ENCODE assay signal across 7 mouse cellular contexts in genomic region chr8:94532525-94532872, GRCm38 (mm10). TPM values are rescaled to one million over a fixed set of nuclear protein-coding genes. Genes with fewer than 3 reads are reported as not detected.
DNase-seq lines count a peak whose midpoint lies in the region; ATAC-seq and TF ChIP-seq lines count a peak whose summit lies in the region.

No protein-coding gene starts in this region.

- peak overlapping the region; percentile 97 for H3K4me2 ChIP-seq in lung, embryonic 14.5 days
- peak overlapping the region; percentile 86 for H3K4me2 ChIP-seq in neural tube, embryonic 15.5 days

- peak overlapping the region; percentile 64 for H3K4me3 ChIP-seq in lung, embryonic 14.5 days (ENCODE audit: low read depth, low read length)
- H3K4me3 ChIP-seq in embryonic fibroblast, embryonic 13.5 days (ENCODE audit: insufficient read depth, low read length), result peak overlapping the region; percentile 81
- peak overlapping the region; percentile 76 for H3K4me3 ChIP-seq in limb, embryonic 10.5 days
- peak overlapping the region; percentile 62 for H3K4me3 ChIP-seq in neural tube, embryonic 15.5 days (replicated peaks)

- no peaks in the 10 kb centered on the region for H3K9me3 ChIP-seq in lung, embryonic 14.5 days (ENCODE audit: low read depth, low read length)
- no peaks in the 10 kb centered on the region for H3K9me3 ChIP-seq in limb, embryonic 10.5 days (replicated peaks)
- no peaks in the 10 kb centered on the region for H3K9me3 ChIP-seq in neural tube, embryonic 15.5 days (replicated peaks)

- no peak for TF ChIP-seq CTCF in lung, embryonic 14.5 days (IDR thresholded peaks at IDR 0.05; ENCODE audit: low read depth)
- TF ChIP-seq CTCF in embryonic fibroblast, embryonic 13.5 days (IDR thresholded peaks at IDR 0.05; ENCODE audit: borderline replicate concordance, insufficient read depth, low read length), result no peak

- peak; percentile 21; the same call in 1 of the 2 replicates for ATAC-seq in lung, embryonic 14.5 days (ENCODE audit: insufficient read depth)
- peak; percentile 17 for ATAC-seq in neural tube, embryonic 15.5 days (ENCODE audit: low FRiP score)
- no peak for ATAC-seq in cerebellum, adult (ENCODE audit: insufficient number of reproducible peaks, low FRiP score, low TSS enrichment)

- no peak for TF ChIP-seq POLR2A in embryonic fibroblast, embryonic 13.5 days (IDR thresholded peaks at IDR 0.05; ENCODE audit: low read depth, low read length)

- peak overlapping the region; percentile 70 for H3K9ac ChIP-seq in lung, embryonic 14.5 days
- H3K9ac ChIP-seq in neural tube, embryonic 15.5 days (replicated peaks), result peak overlapping the region; percentile 75

- no peak for DNase-seq in lung, embryonic 14.5 days
- no peak for DNase-seq in lung, adult 18-20 months
- DNase-seq in limb, embryonic 10.5 days (ENCODE audit: low spot score), result no peak
- no peak for DNase-seq in cerebellum, adult 9-11 months

- WGBS in lung, embryonic 14.5 days, result under 1% methylated on average over 34 of the region's 34 CpGs
- under 1% methylated on average over 29 of the region's 34 CpGs for WGBS in limb, embryonic 10.5 days
- under 1% methylated on average over 34 of the region's 34 CpGs for WGBS in neural tube, embryonic 15.5 days

- H3K27me3 ChIP-seq in lung, embryonic 14.5 days (ENCODE audit: insufficient read depth, low read length), result peaks cover 17% of the 10 kb centered on the region
- H3K27me3 ChIP-seq in limb, embryonic 10.5 days (ENCODE audit: low read depth, poor library complexity, severe bottlenecking), result peaks cover 72% of the 10 kb centered on the region
- peaks cover 30% of the 10 kb centered on the region for H3K27me3 ChIP-seq in neural tube, embryonic 15.5 days (replicated peaks)

- H3K27ac ChIP-seq in lung, embryonic 14.5 days (ENCODE audit: low read depth), result no peak overlapping the region
- H3K27ac ChIP-seq in embryonic fibroblast, embryonic 13.5 days (ENCODE audit: insufficient read depth, low read length), result peak overlapping the region; percentile 87
- H3K27ac ChIP-seq in limb, embryonic 10.5 days, result peak overlapping the region; percentile 83
- H3K27ac ChIP-seq in neural tube, embryonic 15.5 days (replicated peaks), result peak overlapping the region; percentile 76

- no peaks in the 10 kb centered on the region for H3K36me3 ChIP-seq in lung, embryonic 14.5 days (ENCODE audit: insufficient read depth)
- H3K36me3 ChIP-seq in limb, embryonic 10.5 days, result no peaks in the 10 kb centered on the region
- no peaks in the 10 kb centered on the region for H3K36me3 ChIP-seq in neural tube, embryonic 15.5 days

- no peaks in the 10 kb centered on the region for H3K4me1 ChIP-seq in lung, embryonic 14.5 days (ENCODE audit: insufficient read depth)
- 0 out of 2 replicates have a peak, but pooled peaks cover 2% of the 10 kb centered on the region for H3K4me1 ChIP-seq in embryonic fibroblast, embryonic 13.5 days (ENCODE audit: control insufficient read depth, insufficient read depth, low read length)
- H3K4me1 ChIP-seq in limb, embryonic 10.5 days, result peaks cover 20% of the 10 kb centered on the region
- H3K4me1 ChIP-seq in neural tube, embryonic 15.5 days, result peaks cover 46% of the 10 kb centered on the region

RNA-seq across cellular contexts. Expression of gene Cpne2, which starts 0.3 kb away (rescaled TPM):
- polyA plus RNA-seq in lung, embryonic 14.5 days (2014; fragmentation: Nextera tagmentation; extraction: Ambion mirVana), result 12.1 and 12.4 TPM in 2 replicates
- polyA plus RNA-seq in embryonic fibroblast, embryonic 13.5 days (2011; ENCODE audit: insufficient read length, low read depth, missing spikeins), result 29.5 and 30.7 TPM in 2 replicates
- polyA plus RNA-seq in limb, embryonic 10.5 days (2016; fragmentation: Nextera tagmentation; extraction: Ambion mirVana), result 5.8 and 6.6 TPM in 2 replicates
- 25.6 and 29.9 TPM in 2 replicates for polyA plus RNA-seq in neural tube, embryonic 15.5 days (2015; fragmentation: Nextera tagmentation; extraction: Ambion mirVana)
